ENCODE assay signal across 8 mouse cellular contexts in the genomic region with DNA sequence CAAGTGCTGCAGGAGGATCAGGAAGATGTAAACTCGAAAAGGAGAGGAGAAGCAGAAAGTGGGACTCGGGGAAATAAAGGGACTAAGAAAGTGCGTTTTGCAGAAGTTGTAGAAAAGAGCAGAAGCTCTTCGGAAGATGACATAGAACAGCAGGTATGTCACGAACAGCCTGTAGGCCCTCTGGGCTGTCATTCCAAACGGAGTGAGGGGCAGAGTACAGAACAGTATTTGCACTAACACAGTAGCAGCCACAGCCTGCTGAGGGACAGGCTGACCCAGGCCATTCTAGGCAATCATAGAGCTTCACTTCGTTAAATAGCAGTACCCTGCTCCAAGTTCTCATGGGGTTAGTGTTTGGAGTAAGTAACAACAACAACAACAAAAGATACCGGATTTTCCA. TPM values are rescaled to one million over a fixed set of nuclear protein-coding genes. Genes with fewer than 3 reads are reported as not detected.
DNase-seq lines count a peak whose midpoint lies in the region; ATAC-seq and TF ChIP-seq lines count a peak whose summit lies in the region.

No protein-coding gene starts in this region.

- H3K9me3 ChIP-seq in lung, postnatal 0 days (ENCODE audit: low read length): no peaks in the 10 kb centered on the region
- no peaks in the 10 kb centered on the region for H3K9me3 ChIP-seq in limb, embryonic 14.5 days (ENCODE audit: control insufficient read depth, low read length)
- no peaks in the 10 kb centered on the region for H3K9me3 ChIP-seq in stomach, embryonic 15.5 days

- H3K4me1 ChIP-seq in lung, postnatal 0 days (ENCODE audit: insufficient read depth, low read depth, low read length): peaks cover 13% of the 10 kb centered on the region
- H3K4me1 ChIP-seq in embryonic fibroblast, embryonic 13.5 days (ENCODE audit: control insufficient read depth, insufficient read depth, low read length): no peaks in the 10 kb centered on the region; the same call in 1 of the 2 replicates
- H3K4me1 ChIP-seq in limb, embryonic 14.5 days (ENCODE audit: control insufficient read depth, insufficient read depth, low read length): peaks cover 15% of the 10 kb centered on the region
- H3K4me1 ChIP-seq in stomach, embryonic 15.5 days: peaks cover 17% of the 10 kb centered on the region

- no peak for DNase-seq in lung, postnatal 0 days (ENCODE audit: low spot score)
- DNase-seq in lung, postnatal 36 days: no peak
- no peak for DNase-seq in limb, embryonic 14.5 days (ENCODE audit: low spot score)
- no peak for DNase-seq in c-Kit-positive CD71-positive TER-119-positive erythroid progenitor cells, embryonic 14.5 days (ENCODE audit: low spot score)
- DNase-seq in adrenal gland, adult 8-10 months: no peak
- DNase-seq in adrenal gland, postnatal 4 days (ENCODE audit: low spot score in 2 of 2): no peak

- peaks cover 17% of the 10 kb centered on the region for H3K36me3 ChIP-seq in lung, postnatal 0 days (ENCODE audit: insufficient read depth, low read length)
- H3K36me3 ChIP-seq in limb, embryonic 14.5 days (ENCODE audit: control insufficient read depth, insufficient read depth, low read length): peaks cover 34% of the 10 kb centered on the region
- peaks cover 28% of the 10 kb centered on the region for H3K36me3 ChIP-seq in stomach, embryonic 15.5 days

- no peaks in the 10 kb centered on the region for H3K27me3 ChIP-seq in lung, postnatal 0 days (replicated peaks; ENCODE audit: insufficient read depth, low read length)
- no peaks in the 10 kb centered on the region for H3K27me3 ChIP-seq in limb, embryonic 14.5 days (ENCODE audit: control insufficient read depth, insufficient read depth, low read length)
- H3K27me3 ChIP-seq in stomach, embryonic 15.5 days (replicated peaks): no peaks in the 10 kb centered on the region

- peak overlapping the region; percentile 87 for H3K4me2 ChIP-seq in lung, postnatal 0 days (replicated peaks; ENCODE audit: low read depth, low read length)
- peak overlapping the region; percentile 90 for H3K4me2 ChIP-seq in limb, embryonic 14.5 days (replicated peaks; ENCODE audit: low read depth, low read length, severe bottlenecking)
- peak overlapping the region; percentile 87 for H3K4me2 ChIP-seq in stomach, embryonic 15.5 days

- ATAC-seq in lung, postnatal 0 days: no peak
- ATAC-seq in limb, embryonic 14.5 days (ENCODE audit: low FRiP score, low read depth): no peak
- ATAC-seq in stomach, embryonic 15.5 days (ENCODE audit: insufficient read depth, low FRiP score, low read depth): no peak

- WGBS in lung, postnatal 0 days: 32% methylated on average over 8 of the region's 8 CpGs
- 42% methylated on average over 8 of the region's 8 CpGs for WGBS in limb, embryonic 14.5 days
- 33% methylated on average over 8 of the region's 8 CpGs for WGBS in stomach, embryonic 15.5 days

- no peak for TF ChIP-seq CTCF in lung, postnatal 0 days (IDR thresholded peaks at IDR 0.05)
- no peak for TF ChIP-seq CTCF in embryonic fibroblast, embryonic 13.5 days (IDR thresholded peaks at IDR 0.05; ENCODE audit: borderline replicate concordance, insufficient read depth, low read length)

- TF ChIP-seq EP300 in lung, postnatal 0 days (IDR thresholded peaks at IDR 0.05): no peak

- H3K9ac ChIP-seq in lung, postnatal 0 days (replicated peaks; ENCODE audit: low read depth): peak overlapping the region; percentile 74
- H3K9ac ChIP-seq in limb, embryonic 14.5 days (ENCODE audit: low read depth, low read length, severe bottlenecking): peak overlapping the region; percentile 86
- H3K9ac ChIP-seq in stomach, embryonic 15.5 days: peak overlapping the region; percentile 55

- TF ChIP-seq POLR2A in embryonic fibroblast, embryonic 13.5 days (IDR thresholded peaks at IDR 0.05; ENCODE audit: low read depth, low read length): no peak
- TF ChIP-seq POLR2A in limb, embryonic 14.5 days (IDR thresholded peaks at IDR 0.05; ENCODE audit: borderline replicate concordance, extremely low read depth, insufficient read depth, insufficient read length): no peak

- H3K27ac ChIP-seq in lung, postnatal 0 days (ENCODE audit: low read length): peak overlapping the region; percentile 89
- no peak overlapping the region for H3K27ac ChIP-seq in embryonic fibroblast, embryonic 13.5 days (ENCODE audit: insufficient read depth, low read length)
- no peak overlapping the region for H3K27ac ChIP-seq in limb, embryonic 14.5 days (replicated peaks; ENCODE audit: low read depth, low read length)
- peak overlapping the region; percentile 79; the same call in 1 of the 2 replicates for H3K27ac ChIP-seq in stomach, embryonic 15.5 days

- H3K4me3 ChIP-seq in lung, postnatal 0 days (ENCODE audit: low read depth, low read length): peak overlapping the region; percentile 85
- peak overlapping the region; percentile 98 for H3K4me3 ChIP-seq in embryonic fibroblast, embryonic 13.5 days (ENCODE audit: insufficient read depth, low read length)
- H3K4me3 ChIP-seq in limb, embryonic 14.5 days (replicated peaks; ENCODE audit: low read length): peak overlapping the region; percentile 95
- peak overlapping the region; percentile 96 for H3K4me3 ChIP-seq in stomach, embryonic 15.5 days (replicated peaks)

RNA-seq across cellular contexts. Expression of gene Nom1, which starts 1.0 kb away (rescaled TPM):
- polyA plus RNA-seq in lung, postnatal 0 days (2015; fragmentation: Nextera tagmentation; extraction: Ambion mirVana): 16.3 and 17.6 TPM in 2 replicates
- 12.2 and 15.1 TPM in 2 replicates for polyA plus RNA-seq in embryonic fibroblast, embryonic 13.5 days (2011; ENCODE audit: insufficient read length, low read depth, missing spikeins)
- 16.1 and 19.0 TPM in 2 replicates for polyA plus RNA-seq in limb, embryonic 14.5 days (2012; rRNA removed)
- 22.0 and 23.7 TPM in 2 replicates for polyA plus RNA-seq in limb, embryonic 14.5 days (2014; fragmentation: Nextera tagmentation; extraction: Ambion mirVana)
- polyA plus RNA-seq in stomach, embryonic 15.5 days (2015; fragmentation: Nextera tagmentation; extraction: Ambion mirVana): 22.8 and 29.5 TPM in 2 replicates
- 10 to 100 TPM; 36.1 to 44.6 (median 39.2) TPM for total RNA-seq in adrenal gland, adult 8-10 months (2022)
- 10 to 100 TPM; 45.0 to 50.9 TPM for total RNA-seq in adrenal gland, postnatal 4 days (2021)

RNA-seq across cellular contexts. Expression of gene Mnx1, which starts 42.8 kb away (rescaled TPM):
- not detected in 2 replicates for polyA plus RNA-seq in lung, postnatal 0 days (2015; fragmentation: Nextera tagmentation; extraction: Ambion mirVana)
- not detected in 2 replicates for polyA plus RNA-seq in embryonic fibroblast, embryonic 13.5 days (2011; ENCODE audit: insufficient read length, low read depth, missing spikeins)
- 0.05 and 0.06 TPM in 2 replicates for polyA plus RNA-seq in limb, embryonic 14.5 days (2012; rRNA removed)
- not detected in 2 replicates for polyA plus RNA-seq in limb, embryonic 14.5 days (2014; fragmentation: Nextera tagmentation; extraction: Ambion mirVana)
- polyA plus RNA-seq in stomach, embryonic 15.5 days (2015; fragmentation: Nextera tagmentation; extraction: Ambion mirVana): 2.2 and 3.1 TPM in 2 replicates
- total RNA-seq in adrenal gland, adult 8-10 months (2022): not detected
- under 1 TPM in 1 of 2 experiments, not detected in 1; 0.34 TPM for total RNA-seq in adrenal gland, postnatal 4 days (2021)

RNA-seq across cellular contexts. Expression of gene Lmbr1, which starts 57.3 kb away (rescaled TPM):
- polyA plus RNA-seq in lung, postnatal 0 days (2015; fragmentation: Nextera tagmentation; extraction: Ambion mirVana): 14.0 and 16.1 TPM in 2 replicates
- 14.7 and 18.1 TPM in 2 replicates for polyA plus RNA-seq in embryonic fibroblast, embryonic 13.5 days (2011; ENCODE audit: insufficient read length, low read depth, missing spikeins)
- polyA plus RNA-seq in limb, embryonic 14.5 days (2012; rRNA removed): 5.9 and 6.1 TPM in 2 replicates
- 10.3 and 10.4 TPM in 2 replicates for polyA plus RNA-seq in limb, embryonic 14.5 days (2014; fragmentation: Nextera tagmentation; extraction: Ambion mirVana)
- polyA plus RNA-seq in stomach, embryonic 15.5 days (2015; fragmentation: Nextera tagmentation; extraction: Ambion mirVana): 10.9 and 11.4 TPM in 2 replicates
- total RNA-seq in adrenal gland, adult 8-10 months (2022): 10 to 100 TPM in 3 of 4 experiments, 1 to 10 TPM in 1; 9.7 to 15.2 (median 11.7) TPM
- 10 to 100 TPM; 11.9 to 15.2 TPM for total RNA-seq in adrenal gland, postnatal 4 days (2021)

Comparison
In these comparisons a context has a peak if more than half of its experiments do, and no peak if none do; other contexts are left out.
1. H3K27ac ChIP-seq: peak in lung, postnatal 0 days (single experiment) and stomach, embryonic 15.5 days (single experiment); none in embryonic fibroblast, embryonic 13.5 days (single experiment) and limb, embryonic 14.5 days (single experiment).
2. Peak in every context shown above with its lines, with median percentiles within 50 percentile points of each other: H3K4me2 ChIP-seq, H3K4me3 ChIP-seq and H3K9ac ChIP-seq.